Mouse (Mus musculus) kidney, embryonic 14.5 days (tissue): ENCODE measurements around the gene Selplg. TPM values are rescaled to one million over a fixed set of nuclear protein-coding genes. Genes with fewer than 3 reads are reported as not detected.

Experiments
- ATAC-seq: fragments of 200-750 bp; cut with Nextera tagmentation; 2 replicates; pipeline ENCODE4 v1.8.0; 2017; ENCODE audit warnings: moderate number of reproducible peaks, mild to moderate bottlenecking, moderate TSS enrichment, moderate library complexity; ENCODE audit not compliant: low FRiP score, low TSS enrichment
- H3K27ac ChIP-seq: fragments of 300-500 bp; sonication (generic); 2 replicates; pipeline ENCODE4 v1.5.1; 2014; ENCODE audit warnings: low read depth, mild to moderate bottlenecking, low read length, moderate library complexity, mixed read lengths
- H3K27me3 ChIP-seq: fragments of 300-500 bp; sonication (generic); 2 replicates; pipeline ENCODE4 v1.6.1; 2014; ENCODE audit warnings: mild to moderate bottlenecking, low read length; ENCODE audit not compliant: control insufficient read depth, insufficient read depth
- H3K36me3 ChIP-seq: fragments of 300-500 bp; sonication (generic); 2 replicates; pipeline ENCODE4 v1.6.1; 2014; ENCODE audit warnings: low read length, mixed read lengths; ENCODE audit not compliant: control insufficient read depth, insufficient read depth
- H3K4me1 ChIP-seq: fragments of 300-500 bp; sonication (generic); 2 replicates; pipeline ENCODE4 v1.6.1; 2014; ENCODE audit warnings: low read length, mixed read lengths; ENCODE audit not compliant: control insufficient read depth, insufficient read depth
- H3K4me2 ChIP-seq: fragments of 300-500 bp; sonication (generic); replicated peaks from 2 replicates; pipeline ENCODE4 v1.6.1; 2014; ENCODE audit warnings: low read depth, mild to moderate bottlenecking, low read length
- H3K4me3 ChIP-seq: fragments of 300-500 bp; sonication (generic); 2 replicates; pipeline ENCODE4 v1.5.1; 2014; ENCODE audit warnings: mild to moderate bottlenecking, low read length
- H3K9ac ChIP-seq: fragments of 300-500 bp; sonication (generic); 2 replicates; pipeline ENCODE4 v1.6.1; 2014; ENCODE audit warnings: low read depth, mild to moderate bottlenecking, low read length, moderate library complexity
- H3K9me3 ChIP-seq: fragments of 300-500 bp; sonication (generic); 2 replicates; pipeline ENCODE4 v1.6.1; 2016; ENCODE audit warnings: low read length; ENCODE audit not compliant: control insufficient read depth
- WGBS: fragments of 180-500 bp; shearing (Covaris S2); extraction: QIAGEN DNeasy Blood & Tissue Kit; methylation state at CpG from one replicate; pipeline ENCODE4 v1.1.7; 2014; 5-methylcytosine and 5-hydroxymethylcytosine counted together
- polyA plus RNA-seq: library from polyadenylated mRNA; unstranded; fragments of >200 nt; fragmentation: Nextera tagmentation; extraction: Ambion mirVana; gene quantifications from 2 replicates; pipeline ENCODE4 v1.2.1, GENCODE M21; 2014

Gene Selplg
- polyA plus RNA-seq, 1 experiment from 2014 or later, result 1.4 TPM

GRCm38 (mm10) chr5:113776896-113777226 lies 55.6 kb downstream of the Selplg start:
- H3K9ac ChIP-seq, result no peak overlapping the region
- no peak overlapping the region for H3K4me2 ChIP-seq
- peaks cover 29% of the 10 kb centered on the region for H3K36me3 ChIP-seq
- 87% methylated on average over 8 of the region's 8 CpGs for WGBS
- H3K27me3 ChIP-seq, result no peaks in the 10 kb centered on the region
- ATAC-seq, result no peak
- H3K9me3 ChIP-seq, result no peaks in the 10 kb centered on the region
- no peak overlapping the region for H3K27ac ChIP-seq
- peaks cover 6% of the 10 kb centered on the region; the same call in 1 of the 2 replicates for H3K4me1 ChIP-seq
- no peak overlapping the region for H3K4me3 ChIP-seq

GRCm38 (mm10) chr5:113776128-113776895 lies 56.1 kb downstream of the Selplg start:
- H3K4me3 ChIP-seq, result no peak overlapping the region
- H3K4me2 ChIP-seq, result no peak overlapping the region
- peaks cover 29% of the 10 kb centered on the region for H3K36me3 ChIP-seq
- no peak overlapping the region for H3K27ac ChIP-seq
- peaks cover 6% of the 10 kb centered on the region; the same call in 1 of the 2 replicates for H3K4me1 ChIP-seq
- no peaks in the 10 kb centered on the region for H3K27me3 ChIP-seq
- 89% methylated on average over 15 of the region's 15 CpGs for WGBS
- no peaks in the 10 kb centered on the region for H3K9me3 ChIP-seq
- no peak overlapping the region for H3K9ac ChIP-seq
- ATAC-seq, result no peak

GRCm38 (mm10) chr5:113775585-113775984 lies 56.9 kb downstream of the Selplg start:
- Histone ChIP-seq H3K36me3 (peaks cover 29% of the 10 kb centered on the region), H3K4me1 (peaks cover 7% of the 10 kb centered on the region; the same call in 1 of the 2 replicates), H3K27me3 (no peaks in the 10 kb centered on the region), H3K9ac (no peak overlapping the region), H3K4me2 (no peak overlapping the region), H3K4me3 (no peak overlapping the region), H3K27ac (no peak overlapping the region), H3K9me3 (no peaks in the 10 kb centered on the region)
- 90% methylated on average over 10 of the region's 10 CpGs for WGBS
- ATAC-seq, result no peak

- peak overlapping the region; percentile 87 for H3K4me2 ChIP-seq
- H3K4me1 ChIP-seq, result peaks cover 23% of the 10 kb centered on the region
- no peaks in the 10 kb centered on the region for H3K9me3 ChIP-seq
- no peak overlapping the region for H3K27ac ChIP-seq
- H3K27me3 ChIP-seq, result no peaks in the 10 kb centered on the region
- H3K9ac ChIP-seq, result peak overlapping the region; percentile 75; the same call in 1 of the 2 replicates
- 3% methylated on average over 7 of the region's 7 CpGs for WGBS
- H3K36me3 ChIP-seq, result peaks cover 29% of the 10 kb centered on the region
- ATAC-seq, result no peak; the same call in 1 of the 2 replicates
- peak overlapping the region; percentile 99 for H3K4me3 ChIP-seq
These were observed 58.8 kb downstream of the Selplg start for GRCm38 (mm10) chr5:113773664-113774063.

- H3K27me3 ChIP-seq, result no peaks in the 10 kb centered on the region
- ATAC-seq, result peak; percentile 36
- H3K4me3 ChIP-seq, result peak overlapping the region; percentile 99
- WGBS, result 2% methylated on average over 31 of the region's 38 CpGs
- H3K36me3 ChIP-seq, result peaks cover 33% of the 10 kb centered on the region
- peaks cover 23% of the 10 kb centered on the region for H3K4me1 ChIP-seq
- peak overlapping the region; percentile 87 for H3K4me2 ChIP-seq
- no peaks in the 10 kb centered on the region for H3K9me3 ChIP-seq
- H3K9ac ChIP-seq, result peak overlapping the region; percentile 75
- H3K27ac ChIP-seq, result no peak overlapping the region; the same call in 1 of the 2 replicates
These were observed 59.4 kb downstream of the Selplg start for GRCm38 (mm10) chr5:113772905-113773519.

GRCm38 (mm10) chr5:113772450-113772895 lies 60.0 kb downstream of the Selplg start, which contains the start of the genes Sart3 and Iscu:
TSS of gene Sart3 (minus strand) at chr5:113772510.
TSS of gene Iscu (plus strand) at chr5:113772748.
- Histone ChIP-seq H3K4me1 (peaks cover 23% of the 10 kb centered on the region), H3K9ac (peak within 1 kb of the TSS; percentile 98), H3K36me3 (peaks cover 38% of the 10 kb centered on the region), H3K9me3 (no peaks in the 10 kb centered on the region), H3K27ac (peak within 1 kb of the TSS; percentile 99), H3K27me3 (no peaks in the 10 kb centered on the region), H3K4me3 (peak within 1 kb of the TSS; percentile 99), H3K4me2 (peak within 1 kb of the TSS; percentile 87)
- whole genome bisulfite sequencing, result under 1% methylated on average over 49 of the region's 49 CpGs
- peak; percentile 89 for ATAC-seq

GRCm38 (mm10) chr5:113771213-113772162 lies 61.0 kb downstream of the Selplg start:
- WGBS, result under 1% methylated on average over 93 of the region's 97 CpGs
- Histone ChIP-seq H3K4me2 (peak overlapping the region; percentile 87), H3K9ac (peak overlapping the region; percentile 98), H3K27ac (peak overlapping the region; percentile 99), H3K27me3 (no peaks in the 10 kb centered on the region), H3K36me3 (peaks cover 39% of the 10 kb centered on the region), H3K9me3 (no peaks in the 10 kb centered on the region), H3K4me1 (peaks cover 23% of the 10 kb centered on the region), H3K4me3 (peak overlapping the region; percentile 99)
- ATAC-seq, result peak; percentile 73

- peaks cover 23% of the 10 kb centered on the region for H3K4me1 ChIP-seq
- H3K4me3 ChIP-seq, result no peak overlapping the region
- no peaks in the 10 kb centered on the region for H3K9me3 ChIP-seq
- peaks cover 29% of the 10 kb centered on the region; the same call in 1 of the 2 replicates for H3K36me3 ChIP-seq
- H3K27me3 ChIP-seq, result no peaks in the 10 kb centered on the region
- no peak for ATAC-seq
- 91% methylated on average over 8 of the region's 8 CpGs for WGBS
- H3K9ac ChIP-seq, result no peak overlapping the region
- H3K4me2 ChIP-seq, result no peak overlapping the region
- H3K27ac ChIP-seq, result no peak overlapping the region
These were observed 63.6 kb downstream of the Selplg start for GRCm38 (mm10) chr5:113768806-113769205.
